Mouse (Mus musculus) liver, postnatal 0 days (tissue): ENCODE results near the gene Dlgap3.

Experiments used
- CTCF ChIP-seq: sonication (generic); IDR thresholded peaks from 2 replicates; pipeline ENCODE4 v1.5.1; 2016; ENCODE audit warnings: antibody characterized with exemption, low read depth
- EP300 ChIP-seq: IDR thresholded peaks from 2 replicates; pipeline ENCODE4 v1.6.1; 2016; ENCODE audit warnings: antibody characterized with exemption, low read depth, mild to moderate bottlenecking

DNA sequence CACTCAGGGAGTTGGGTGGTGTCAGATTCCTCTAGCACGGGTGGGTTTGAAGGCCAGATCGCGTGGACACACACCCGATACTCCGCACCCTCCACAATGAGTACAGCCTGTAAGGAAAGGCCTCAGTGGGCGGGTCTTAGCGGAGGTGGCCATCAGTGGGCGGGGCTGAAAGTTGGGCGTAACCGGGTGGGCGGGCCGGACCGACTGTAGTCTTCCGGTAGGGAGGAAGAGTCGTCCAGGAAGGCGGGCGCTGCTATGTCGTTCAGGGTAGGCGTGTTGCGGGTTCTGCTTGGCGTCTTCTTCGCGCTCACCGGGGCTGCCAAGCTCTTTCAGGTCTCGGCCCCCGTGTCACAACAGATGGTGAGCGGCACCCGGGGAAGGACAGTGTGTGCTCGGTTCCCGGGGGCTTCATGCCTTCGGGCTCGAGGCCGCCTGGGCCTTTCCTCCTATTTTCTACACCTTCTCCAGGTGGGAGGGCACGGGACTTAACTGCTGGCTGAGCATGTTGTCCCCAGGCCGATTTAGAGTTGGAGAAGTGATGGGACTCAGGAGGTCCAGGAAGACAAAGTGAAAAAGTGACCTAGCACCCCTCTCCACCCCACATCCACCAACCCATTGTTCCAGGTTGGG lies 43.1 kb upstream of the Dlgap3 start:
- TF ChIP-seq CTCF: no peak
- no peak for TF ChIP-seq EP300
